Mouse (Mus musculus): ENCODE measurements at regions not wholly inside any gene's neighbourhood (a gene's known extent, or its start where the extent isn't known, plus 50 kb on each side); places are given as distances from the start of the nearest gene placed in this dataset.
A peak's percentile ranks its signal among the peaks of the same experiment; 100 is the strongest.
"Not testable (repeated sequence)": the region's sequence is repeated elsewhere in the genome, so short reads cannot be mapped to it uniquely, and the experiment has no call there.

DNA sequence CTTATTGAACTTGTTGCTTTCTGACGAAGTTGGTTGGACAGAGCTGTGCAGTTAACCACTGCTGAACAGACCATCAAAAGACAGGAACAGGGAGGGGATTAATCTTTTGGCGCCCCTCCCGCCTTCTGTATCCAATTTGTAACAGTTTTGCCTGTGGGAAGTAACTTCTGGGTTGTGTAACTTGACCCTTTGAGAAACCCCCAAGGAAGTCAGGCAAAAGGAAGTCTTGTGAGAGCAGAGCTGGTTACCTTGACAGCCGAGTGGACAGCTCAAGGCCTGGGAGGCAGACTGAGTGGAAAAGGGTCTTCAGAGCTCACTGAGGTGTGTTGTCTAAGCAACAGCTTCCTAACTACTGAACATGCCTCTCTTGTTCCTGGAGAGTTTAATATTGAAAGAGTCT is 75.8 kb upstream of the Hao2 start:
- DNase-seq (ENCODE audit: low spot score): peak; percentile 8

DNA sequence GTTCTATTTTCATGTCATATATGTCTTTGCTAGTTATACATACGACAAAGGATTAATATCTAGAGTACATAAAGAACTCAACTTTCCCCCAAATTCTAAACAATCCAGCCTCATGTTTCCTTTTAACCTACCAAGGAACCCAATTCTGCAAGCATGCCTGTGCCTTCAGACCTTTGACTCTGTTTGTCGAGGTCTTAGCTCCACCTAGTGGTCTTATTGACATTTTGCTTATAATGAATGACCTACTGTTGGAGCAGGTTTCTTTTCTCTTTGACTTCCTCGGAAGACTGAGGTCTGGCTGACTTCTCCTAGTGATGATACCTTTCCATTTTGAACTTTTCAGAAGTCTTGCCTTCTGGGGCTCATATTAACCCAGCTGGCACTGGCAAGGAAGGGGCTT is 82.7 kb upstream of the Hao2 start:
- DNase-seq (ENCODE audit: low spot score): peak; percentile 6

DNA sequence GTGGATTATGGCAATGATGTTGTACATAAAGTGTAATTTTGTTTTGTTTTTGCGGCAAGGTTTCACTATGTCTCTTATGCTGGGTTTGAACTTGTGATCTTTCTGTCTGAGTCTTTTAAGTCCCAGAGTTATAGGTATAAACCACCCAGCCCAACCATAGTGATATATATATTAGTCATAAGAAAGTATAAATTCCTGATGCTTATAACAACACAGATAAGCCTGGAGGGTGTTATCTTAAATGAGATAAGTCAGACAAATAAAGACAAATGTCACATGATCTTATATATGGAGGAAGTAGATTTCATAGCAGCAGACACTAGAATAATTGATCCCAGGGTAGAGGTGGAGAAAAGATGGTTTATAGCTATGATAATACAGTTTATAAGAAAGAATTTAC is 89.7 kb upstream of the Hao2 start:
- no peak for DNase-seq (ENCODE audit: low spot score)

DNA sequence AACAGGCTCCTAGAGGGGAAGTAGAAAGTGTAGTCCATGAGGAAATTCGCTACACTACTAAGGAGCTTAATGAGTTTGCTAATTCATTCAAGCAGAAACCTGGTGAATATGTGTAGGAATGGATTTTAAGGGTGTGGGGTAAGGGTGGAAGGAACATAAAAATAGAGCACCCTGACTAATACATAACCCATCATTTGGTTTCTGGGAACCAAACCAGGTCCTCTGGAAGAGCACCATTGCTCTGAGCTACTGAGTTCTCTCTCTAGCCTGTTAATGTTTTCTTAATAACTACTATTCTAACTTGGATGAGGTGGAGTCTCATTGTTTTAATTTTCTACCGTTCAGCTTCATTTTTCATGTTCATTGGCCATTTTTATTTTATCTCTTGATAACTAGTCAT is 94.2 kb upstream of the Hao2 start:
- DNase-seq (ENCODE audit: low spot score): not testable (repeated sequence)

DNA sequence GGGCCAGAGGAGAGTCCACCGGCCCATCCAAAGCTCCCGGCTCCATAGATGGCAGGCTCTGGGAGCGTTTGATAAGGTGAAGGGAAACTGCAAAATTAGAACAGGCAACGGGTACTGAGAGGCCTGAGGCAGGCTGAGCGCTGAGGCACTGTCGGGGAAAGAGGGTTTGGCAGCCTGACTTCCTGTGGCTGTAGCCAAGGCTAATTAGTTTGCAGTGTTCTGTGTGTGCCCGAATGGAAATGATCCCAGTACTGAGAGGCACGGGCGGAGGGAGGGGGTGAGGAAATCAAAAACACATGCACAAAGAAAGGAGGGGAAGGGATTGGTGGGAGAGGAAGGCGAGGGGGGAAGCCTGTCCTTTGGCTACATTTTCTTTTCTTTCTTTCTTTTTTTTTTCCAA is 97.8 kb upstream of the Hao2 start:
- DNase-seq (ENCODE audit: low spot score): peak; percentile 13

DNA sequence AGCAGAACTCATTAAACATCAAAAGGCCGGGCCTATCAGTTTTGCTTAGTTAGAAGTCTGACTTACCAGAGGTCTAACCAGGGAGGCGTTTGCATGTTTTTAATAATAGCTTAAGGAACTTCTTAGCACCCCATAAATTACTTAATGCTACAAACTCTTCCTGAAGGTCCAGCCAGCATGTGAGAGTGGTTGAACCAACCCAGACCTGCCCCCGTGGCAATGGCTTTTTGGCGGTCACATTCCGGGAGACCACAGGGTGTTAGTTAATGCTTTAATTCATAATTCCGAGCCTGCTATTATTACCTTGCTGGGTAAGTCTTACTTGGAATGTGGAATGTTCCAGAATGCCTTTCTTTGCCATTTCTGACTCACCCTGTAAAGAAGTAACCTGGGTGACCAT is 98.2 kb upstream of the Hao2 start:
- DNase-seq (ENCODE audit: low spot score): no peak

DNA sequence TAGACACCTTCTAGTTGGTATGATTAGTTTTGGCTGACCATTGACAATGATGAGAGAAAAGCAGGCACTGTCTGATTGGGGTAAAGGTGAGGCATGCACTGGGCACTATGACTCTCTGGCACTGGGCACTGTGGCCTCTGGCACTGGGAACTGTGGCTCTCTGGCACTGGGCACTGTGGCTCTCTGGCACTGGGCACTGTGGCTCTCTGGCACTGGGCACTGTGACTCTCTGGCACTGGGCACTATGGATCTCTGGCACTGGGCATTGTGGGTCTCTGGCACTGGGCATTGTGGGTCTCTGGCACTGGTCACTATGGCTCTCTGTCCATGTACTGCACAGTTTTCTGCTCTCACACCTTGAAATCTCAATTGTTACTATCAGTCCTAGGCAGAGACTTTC is 101.0 kb upstream of the Hao2 start:
- DNase-seq (ENCODE audit: low spot score): no peak

DNA sequence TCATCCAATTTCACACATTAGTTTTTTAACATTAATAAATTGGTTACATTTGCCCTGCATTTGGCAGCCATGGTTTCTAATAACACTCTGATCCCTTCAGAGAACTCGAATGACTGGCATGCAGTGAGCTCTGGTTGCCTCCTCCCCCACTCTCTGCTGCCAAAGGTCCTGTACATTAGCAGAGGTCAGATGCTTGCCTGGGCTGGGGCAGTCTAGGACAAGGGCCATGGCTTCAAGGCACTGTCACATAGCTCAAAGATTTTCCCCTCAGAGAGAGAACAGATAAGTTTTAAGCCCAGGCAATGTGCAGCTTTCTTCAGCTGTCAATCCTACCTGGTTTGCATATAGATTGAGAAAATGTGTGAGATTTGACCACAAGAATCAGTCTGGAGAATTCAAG is 110.2 kb upstream of the Wars2 start:
- no peak for DNase-seq (ENCODE audit: low spot score)

DNA sequence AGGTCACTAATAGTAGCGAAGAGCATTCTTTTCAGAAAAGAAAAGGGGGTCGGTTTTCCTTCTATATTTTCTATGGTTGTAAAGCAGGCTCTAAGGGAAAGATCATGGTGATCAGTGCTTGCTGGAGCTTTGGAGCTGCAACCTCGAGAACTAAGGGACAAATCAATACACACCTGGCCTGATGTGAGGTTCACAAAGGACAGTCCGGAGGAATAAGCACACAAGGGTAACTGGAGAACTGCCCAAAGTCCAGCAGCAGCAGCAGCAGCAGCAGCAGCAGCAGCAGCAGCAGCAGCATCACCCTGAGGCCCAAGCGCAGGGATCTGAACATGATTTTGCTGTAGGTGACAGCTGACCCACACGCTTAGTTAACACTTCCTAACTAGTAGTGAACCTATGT is 94.7 kb upstream of the Wars2 start:
- no peak for DNase-seq (ENCODE audit: low spot score)

DNA sequence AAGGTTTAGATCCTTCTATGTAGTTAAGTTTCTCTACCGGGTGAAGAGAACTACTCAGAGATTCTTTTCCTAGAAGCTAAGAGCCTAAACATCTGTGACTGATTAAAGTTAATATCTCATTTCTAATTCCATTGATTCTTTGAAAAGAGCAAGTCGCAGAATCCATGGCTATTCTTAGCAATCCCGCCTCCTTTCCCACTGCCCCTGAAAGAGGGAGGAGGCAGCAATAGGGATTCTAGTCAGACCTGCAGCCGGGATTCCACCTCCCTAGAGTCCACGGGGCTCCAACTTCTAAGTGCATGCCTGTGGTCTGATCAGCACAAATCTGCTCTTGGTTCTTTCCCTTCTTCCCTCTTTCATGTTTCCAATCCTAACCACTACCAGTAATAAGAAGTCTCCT is 93.7 kb upstream of the Wars2 start:
- DNase-seq (ENCODE audit: low spot score): no peak

DNA sequence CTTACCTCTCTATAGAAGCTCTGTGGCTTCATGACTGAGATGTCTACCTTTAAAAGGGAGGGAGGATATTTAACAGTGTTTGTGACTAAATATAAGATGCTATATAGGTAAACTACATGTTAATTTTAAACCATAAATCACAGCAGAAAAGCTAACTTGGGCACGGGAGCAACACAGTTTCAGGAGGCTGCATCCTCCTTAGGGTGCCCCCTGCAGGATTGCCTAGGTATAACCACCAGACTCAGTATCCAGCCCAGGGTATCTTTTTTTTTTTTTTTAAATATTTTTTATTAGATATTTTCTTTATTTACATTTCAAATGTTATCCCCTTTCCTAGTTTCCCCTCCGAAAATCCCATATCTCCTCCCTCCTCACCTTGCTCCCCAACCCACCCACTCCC is 91.6 kb upstream of the Wars2 start:
- no peak for DNase-seq (ENCODE audit: low spot score)

DNA sequence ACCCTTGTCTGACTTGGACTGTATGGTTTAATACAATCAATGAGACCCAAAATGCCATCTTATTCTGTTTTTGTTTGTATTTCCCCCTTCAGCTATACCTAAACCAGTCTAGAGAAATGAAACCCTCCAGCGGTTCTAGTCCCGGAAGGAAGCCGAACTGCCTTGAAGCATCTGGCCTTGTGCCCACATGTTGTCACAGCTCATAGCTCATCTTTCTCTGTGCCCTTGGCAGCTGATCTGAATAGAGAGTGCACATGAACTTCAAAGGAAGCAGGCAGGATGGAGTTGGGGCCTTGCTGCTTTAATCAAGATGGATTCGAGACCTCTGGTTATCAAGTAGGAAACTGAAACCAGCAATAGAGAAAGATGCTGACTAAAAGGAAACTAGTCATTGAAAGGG is 88.7 kb upstream of the Wars2 start:
- no peak for DNase-seq (ENCODE audit: low spot score)

DNA sequence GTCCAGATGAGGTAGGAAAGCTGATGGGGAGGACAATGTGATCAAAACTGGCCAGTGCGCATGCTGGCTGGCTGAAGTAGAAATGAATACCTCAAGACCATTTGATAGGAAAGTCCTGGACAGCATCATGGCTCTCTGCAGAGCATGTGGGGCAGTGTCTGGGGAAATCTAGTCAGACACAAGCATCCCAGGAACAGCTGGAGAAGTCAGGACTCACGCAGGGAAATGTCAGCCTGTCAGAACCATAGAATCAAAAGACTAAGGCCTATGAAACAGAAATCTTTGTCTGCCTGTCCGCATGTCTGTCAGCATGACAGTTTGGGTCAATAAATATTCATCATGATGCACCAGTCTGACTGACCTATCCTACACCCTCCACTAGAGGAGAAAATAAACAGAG is 73.7 kb upstream of the Wars2 start:
- no peak for DNase-seq (ENCODE audit: low spot score)

Data from testis, postnatal 14 days (tissue).